Mouse (Mus musculus) midbrain, embryonic 11.5 days (tissue): ENCODE measurements around the gene F11r. TPM values are rescaled to one million over a fixed set of nuclear protein-coding genes. Genes with fewer than 3 reads are reported as not detected.
"Not testable (repeated sequence)": the region's sequence is repeated elsewhere in the genome, so short reads cannot be mapped to it uniquely, and the experiment has no call there.

Source experiments
- ATAC-seq: fragments of 200-750 bp; cut with Nextera tagmentation; 2 replicates; pipeline ENCODE4 v1.8.0; 2017; ENCODE audit warnings: moderate TSS enrichment, moderate library complexity; ENCODE audit not compliant: low FRiP score
- DNase-seq: peaks from one replicate; pipeline ENCODE4 v3.0.0; 2015; ENCODE audit warnings: low spot score; ENCODE audit errors: missing footprints
- H3K27ac ChIP-seq: fragments of 300-500 bp; sonication (generic); 2 replicates; pipeline ENCODE4 v1.5.1; 2014; ENCODE audit warnings: low read depth, low read length
- H3K27me3 ChIP-seq: fragments of 300-500 bp; sonication (generic); 2 replicates; pipeline ENCODE4 v1.6.1; 2014; ENCODE audit warnings: mild to moderate bottlenecking, low read length, moderate library complexity, mixed read lengths; ENCODE audit not compliant: control insufficient read depth, insufficient read depth
- H3K36me3 ChIP-seq: fragments of 300-500 bp; sonication (generic); 2 replicates; pipeline ENCODE4 v1.6.1; 2014; ENCODE audit warnings: mild to moderate bottlenecking, low read length, moderate library complexity, mixed read lengths; ENCODE audit not compliant: control insufficient read depth, insufficient read depth
- H3K4me1 ChIP-seq: fragments of 300-500 bp; sonication (generic); 2 replicates; pipeline ENCODE4 v1.6.1; 2014; ENCODE audit warnings: low read length; ENCODE audit not compliant: control insufficient read depth, insufficient read depth
- H3K4me2 ChIP-seq: fragments of 300-500 bp; sonication (generic); 2 replicates; pipeline ENCODE4 v1.6.1; 2014; ENCODE audit warnings: mild to moderate bottlenecking, moderate library complexity
- H3K4me3 ChIP-seq: fragments of 300-500 bp; sonication (generic); 2 replicates; pipeline ENCODE4 v1.5.1; 2014; ENCODE audit warnings: low read depth, low read length
- H3K9ac ChIP-seq: fragments of 300-500 bp; sonication (generic); 2 replicates; pipeline ENCODE4 v1.6.1; 2014; ENCODE audit warnings: low read length
- H3K9me3 ChIP-seq: fragments of 300-500 bp; sonication (generic); 2 replicates; pipeline ENCODE4 v1.6.1; 2016; ENCODE audit warnings: low read length; ENCODE audit not compliant: control insufficient read depth
- WGBS: fragments of 180-500 bp; shearing (Covaris S2); extraction: QIAGEN DNeasy Blood & Tissue Kit; methylation state at CpG from one replicate; pipeline ENCODE4 v1.1.7; 2014; 5-methylcytosine and 5-hydroxymethylcytosine counted together
- polyA plus RNA-seq: library from polyadenylated mRNA; unstranded; fragments of >200 nt; fragmentation: Nextera tagmentation; extraction: Ambion mirVana; gene quantifications from 2 replicates; pipeline ENCODE4 v1.2.1, GENCODE M21; 2014

F11r gene
- polyA plus RNA-seq, 1 experiment from 2014 or later = 9.9 TPM

DNA sequence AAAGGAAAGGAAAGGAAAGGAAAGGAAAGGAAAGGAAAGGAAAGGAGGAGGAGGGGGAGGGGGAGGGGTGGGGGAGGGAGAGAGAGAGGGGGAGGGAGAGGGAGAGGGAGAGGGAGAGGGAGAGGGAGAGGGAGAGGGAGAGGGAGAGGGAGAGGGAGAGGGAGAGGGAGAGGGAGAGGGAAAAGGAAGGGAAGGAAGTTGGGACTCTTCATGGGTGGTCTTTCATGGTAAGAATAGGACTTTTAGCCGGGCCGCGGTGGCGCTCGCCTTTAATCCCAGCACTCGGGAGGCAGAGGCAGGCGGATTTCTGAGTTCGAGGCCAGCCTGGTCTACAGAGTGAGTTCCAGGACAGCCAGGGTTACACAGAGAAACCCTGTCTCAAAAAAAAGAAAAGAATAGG, 34.6 kb downstream of the F11r start:
- H3K27ac ChIP-seq, DNase-seq, ATAC-seq, H3K9ac ChIP-seq, H3K27me3 ChIP-seq, H3K36me3 ChIP-seq, H3K4me2 ChIP-seq, H3K9me3 ChIP-seq, H3K4me1 ChIP-seq, H3K4me3 ChIP-seq: not testable (repeated sequence)
- WGBS = 89% methylated on average over 8 of the region's 8 CpGs

- no peaks in the 10 kb centered on the region for H3K4me1 ChIP-seq
- H3K27ac ChIP-seq = no peak overlapping the region
- no peak overlapping the region for H3K4me3 ChIP-seq
- DNase-seq (no peak), ATAC-seq (no peak)
- no peak overlapping the region for H3K9ac ChIP-seq
- H3K36me3 ChIP-seq = no peaks in the 10 kb centered on the region
- no peaks in the 10 kb centered on the region for H3K9me3 ChIP-seq
- H3K4me2 ChIP-seq = no peak overlapping the region
- H3K27me3 ChIP-seq = no peaks in the 10 kb centered on the region
- 80% methylated on average over 4 of the region's 4 CpGs for WGBS
Measured at GRCm38 (mm10) chr1:171473506-171473905, 36.2 kb downstream of the F11r start.

DNA sequence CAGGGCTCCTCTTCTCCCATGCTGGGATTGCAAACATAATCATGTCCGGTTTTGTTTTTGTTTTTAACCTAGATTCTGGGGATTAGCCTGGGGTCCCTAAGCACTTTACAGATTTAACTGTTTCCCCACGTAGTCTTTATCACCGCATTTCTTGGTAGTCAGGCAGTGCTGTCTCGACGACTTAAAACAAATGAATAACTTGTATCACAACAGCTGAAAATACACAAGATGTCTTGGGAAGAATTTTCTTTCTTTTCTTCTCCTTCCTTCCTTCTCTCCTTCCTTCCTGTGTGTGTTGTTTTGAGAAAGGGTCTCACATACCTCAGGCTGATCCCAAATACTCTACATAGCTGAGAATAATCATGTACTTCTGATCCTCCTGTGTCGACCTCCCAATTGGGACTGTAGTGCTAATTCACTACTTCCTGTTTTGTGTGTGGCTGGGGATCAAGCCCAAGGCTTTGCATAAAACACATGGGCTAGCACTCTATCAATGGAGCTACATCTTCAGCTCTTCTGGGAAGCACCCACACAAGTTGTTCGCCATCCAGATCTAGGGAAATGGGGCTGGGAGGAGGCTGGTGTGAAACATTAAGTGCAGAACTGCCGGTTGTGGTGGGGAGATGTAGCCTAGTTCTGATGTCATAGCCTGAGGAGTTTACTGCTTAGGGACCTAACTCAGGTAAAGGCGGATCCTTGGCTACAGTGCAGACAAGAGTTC, 36.7 kb downstream of the F11r start:
- Histone ChIP-seq H3K27ac (no peak overlapping the region), H3K36me3 (no peaks in the 10 kb centered on the region), H3K4me2 (no peak overlapping the region), H3K4me1 (no peaks in the 10 kb centered on the region), H3K27me3 (no peaks in the 10 kb centered on the region), H3K4me3 (no peak overlapping the region), H3K9me3 (no peaks in the 10 kb centered on the region), H3K9ac (no peak overlapping the region)
- 78% methylated on average over 9 of the region's 9 CpGs for WGBS
- no peak for DNase-seq
- no peak for ATAC-seq

DNA sequence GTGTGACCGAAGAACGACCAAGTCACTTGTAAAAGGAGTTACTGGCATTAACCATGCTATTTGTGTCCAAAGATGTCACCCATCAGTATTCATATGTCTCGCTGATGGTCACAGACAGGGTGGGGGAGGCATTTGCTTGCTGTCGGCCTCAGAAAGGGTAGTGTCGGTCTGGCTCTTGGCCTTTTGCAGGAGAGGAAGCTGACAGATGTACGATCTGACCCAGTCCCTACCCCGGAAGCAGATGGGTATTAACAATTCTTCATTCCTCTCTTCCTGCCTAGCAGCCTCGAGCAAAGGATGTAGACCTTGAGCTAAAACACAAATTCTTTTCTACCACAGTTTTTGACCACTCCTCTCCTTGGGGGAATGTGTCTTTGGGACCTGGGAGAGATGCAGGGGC, 39.8 kb downstream of the F11r start:
- H3K27me3 ChIP-seq = no peaks in the 10 kb centered on the region
- H3K27ac ChIP-seq = no peak overlapping the region
- WGBS = 85% methylated on average over 8 of the region's 8 CpGs
- peaks cover 4% of the 10 kb centered on the region; the same call in 1 of the 2 replicates for H3K9me3 ChIP-seq
- no peak overlapping the region for H3K4me2 ChIP-seq
- H3K9ac ChIP-seq = no peak overlapping the region
- H3K4me3 ChIP-seq = no peak overlapping the region
- no peaks in the 10 kb centered on the region for H3K36me3 ChIP-seq
- no peaks in the 10 kb centered on the region for H3K4me1 ChIP-seq
- DNase-seq = peak; percentile 74
- no peak for ATAC-seq

- Histone ChIP-seq H3K27me3 (no peaks in the 10 kb centered on the region), H3K9ac (no peak overlapping the region), H3K4me3 (no peak overlapping the region), H3K4me1 (no peaks in the 10 kb centered on the region), H3K27ac (no peak overlapping the region), H3K9me3 (peaks cover 4% of the 10 kb centered on the region; the same call in 1 of the 2 replicates), H3K36me3 (no peaks in the 10 kb centered on the region), H3K4me2 (no peak overlapping the region)
- DNase-seq = peak; percentile 81
- 74% methylated on average over 27 of the region's 27 CpGs for WGBS
- no peak for ATAC-seq
Measured at GRCm38 (mm10) chr1:171477758-171478545, 40.6 kb downstream of the F11r start.

- H3K4me1 ChIP-seq = no peaks in the 10 kb centered on the region
- peaks cover 4% of the 10 kb centered on the region; the same call in 1 of the 2 replicates for H3K9me3 ChIP-seq
- no peak overlapping the region for H3K4me2 ChIP-seq
- H3K27me3 ChIP-seq = no peaks in the 10 kb centered on the region
- H3K27ac ChIP-seq = no peak overlapping the region
- 61% methylated on average over 2 of the region's 2 CpGs for WGBS
- ATAC-seq = no peak
- DNase-seq = peak; percentile 92
- no peak overlapping the region for H3K9ac ChIP-seq
- no peaks in the 10 kb centered on the region for H3K36me3 ChIP-seq
- H3K4me3 ChIP-seq = no peak overlapping the region
Measured at GRCm38 (mm10) chr1:171478968-171479367, 41.6 kb downstream of the F11r start.

DNA sequence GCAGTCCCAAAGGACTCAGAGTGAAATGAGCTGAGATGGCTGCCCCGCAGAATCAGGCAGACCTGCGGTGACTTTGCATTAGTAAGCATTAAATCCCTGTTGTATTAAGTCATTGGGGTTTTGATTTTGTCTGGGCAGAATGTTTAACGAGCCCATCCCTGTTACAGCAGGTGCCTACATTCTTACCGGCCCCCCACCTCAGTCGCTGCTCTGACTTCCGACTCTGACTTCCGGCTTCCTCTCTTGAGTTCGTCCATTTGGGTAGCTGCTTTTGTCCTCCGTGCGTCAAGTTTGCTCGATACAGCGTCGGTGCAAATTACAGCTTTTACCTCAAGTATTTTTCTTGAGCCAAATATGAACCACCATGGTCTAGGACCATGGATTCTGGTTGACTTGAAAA, 56.9 kb downstream of the F11r start:
- Histone ChIP-seq H3K4me2 (no peak overlapping the region), H3K36me3 (no peaks in the 10 kb centered on the region), H3K4me3 (no peak overlapping the region), H3K9me3 (peaks cover 3% of the 10 kb centered on the region), H3K27me3 (no peaks in the 10 kb centered on the region), H3K27ac (no peak overlapping the region), H3K4me1 (no peaks in the 10 kb centered on the region), H3K9ac (no peak overlapping the region)
- DNase-seq = peak; percentile 39
- no peak for ATAC-seq
- WGBS = 92% methylated on average over 13 of the region's 13 CpGs

- H3K4me1 ChIP-seq = no peaks in the 10 kb centered on the region
- no peak overlapping the region for H3K4me3 ChIP-seq
- DNase-seq = peak; percentile 60
- no peak for ATAC-seq
- H3K27me3 ChIP-seq = no peaks in the 10 kb centered on the region
- H3K4me2 ChIP-seq = no peak overlapping the region
- no peaks in the 10 kb centered on the region; the same call in 1 of the 2 replicates for H3K9me3 ChIP-seq
- WGBS = 92% methylated on average over 6 of the region's 6 CpGs
- H3K9ac ChIP-seq = no peak overlapping the region
- H3K36me3 ChIP-seq = no peaks in the 10 kb centered on the region
- H3K27ac ChIP-seq = no peak overlapping the region
Measured at GRCm38 (mm10) chr1:171495371-171495770, 58.0 kb downstream of the F11r start.

GRCm38 (mm10) chr1:171499856-171500255, 62.5 kb downstream of the F11r start:
- Histone ChIP-seq H3K9me3 (no peaks in the 10 kb centered on the region), H3K4me1 (0 out of 2 replicates have a peak, but pooled peaks cover 2% of the 10 kb centered on the region), H3K27me3 (no peaks in the 10 kb centered on the region), H3K36me3 (no peaks in the 10 kb centered on the region), H3K9ac (no peak overlapping the region), H3K4me2 (no peak overlapping the region), H3K27ac (no peak overlapping the region), H3K4me3 (no peak overlapping the region)
- 79% methylated on average over 5 of the region's 5 CpGs for WGBS
- DNase-seq = peak; percentile 69
- ATAC-seq = no peak
